Mouse (Mus musculus): ENCODE results near the gene Agap3. TPM values are rescaled to one million over a fixed set of nuclear protein-coding genes. Genes with fewer than 3 reads are reported as not detected.

The Agap3 gene
- total RNA-seq, 2 experiments from 2014 or later: 472 to 479 TPM

DNA sequence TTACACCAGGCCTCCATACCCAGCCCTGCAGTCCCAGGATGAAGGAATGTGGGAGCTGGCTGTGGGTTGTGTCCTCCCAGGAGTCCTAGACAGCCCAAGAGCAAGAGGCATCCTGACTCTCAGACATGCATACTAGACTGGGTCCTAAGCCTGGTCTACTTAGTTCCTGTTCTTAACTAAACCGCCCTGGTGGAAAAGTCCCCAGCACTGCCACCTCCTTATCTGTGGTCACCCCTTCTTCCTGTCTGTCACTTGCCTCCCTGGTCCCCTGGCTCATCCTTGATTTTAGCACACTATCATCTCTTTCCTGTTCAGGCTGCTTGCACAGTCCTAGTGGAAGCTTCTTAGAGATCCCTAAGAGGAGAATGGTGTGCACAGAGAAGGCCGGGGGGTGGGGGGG is 53.5 kb downstream of the Agap3 start:
- intact Hi-C loops (cut with DNase I): no loop called here
- DNase-seq: no peak

DNA sequence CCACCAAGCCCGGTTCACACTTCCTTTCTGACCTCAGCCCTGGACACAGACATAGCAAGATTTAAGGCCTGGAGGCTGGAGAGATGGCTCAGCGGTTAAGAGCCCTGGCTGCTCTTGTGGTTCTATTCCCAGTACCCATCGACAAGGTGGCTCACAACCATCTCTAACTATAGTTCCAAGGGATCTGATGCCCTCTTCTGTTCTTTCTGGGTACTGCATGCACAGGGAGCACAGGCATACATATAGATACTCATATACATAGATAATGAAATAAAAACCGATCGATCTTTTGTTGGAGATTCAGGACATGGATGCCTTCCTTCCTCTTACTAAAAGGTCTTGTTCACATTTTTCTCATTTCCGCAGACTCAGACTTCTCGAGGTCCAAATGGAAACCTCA is 56.4 kb downstream of the Agap3 start:
- intact Hi-C loops (cut with DNase I): no loop called here
- DNase-seq: no peak

DNA sequence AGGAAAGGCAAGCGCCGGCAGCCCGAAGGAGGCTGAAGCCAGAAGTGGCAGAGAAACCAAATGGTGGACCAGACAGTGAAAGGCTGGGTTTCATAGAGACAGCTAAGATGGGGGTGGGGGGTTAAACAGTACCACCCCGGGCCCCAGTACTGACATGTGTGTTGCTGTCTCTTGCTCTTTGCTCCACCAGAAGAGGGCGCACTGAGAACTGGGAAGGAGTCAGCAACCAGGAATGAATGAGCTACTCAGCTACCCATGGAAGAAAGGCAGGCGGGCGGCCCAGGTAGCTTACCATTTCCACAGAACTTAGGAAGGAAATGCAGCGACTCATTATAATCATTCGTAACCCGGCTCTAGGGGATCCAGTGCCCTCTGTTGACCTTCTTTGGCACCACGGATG is 58.7 kb downstream of the Agap3 start:
- DNase-seq: no peak
- intact Hi-C loops (cut with DNase I): no loop called here

DNA sequence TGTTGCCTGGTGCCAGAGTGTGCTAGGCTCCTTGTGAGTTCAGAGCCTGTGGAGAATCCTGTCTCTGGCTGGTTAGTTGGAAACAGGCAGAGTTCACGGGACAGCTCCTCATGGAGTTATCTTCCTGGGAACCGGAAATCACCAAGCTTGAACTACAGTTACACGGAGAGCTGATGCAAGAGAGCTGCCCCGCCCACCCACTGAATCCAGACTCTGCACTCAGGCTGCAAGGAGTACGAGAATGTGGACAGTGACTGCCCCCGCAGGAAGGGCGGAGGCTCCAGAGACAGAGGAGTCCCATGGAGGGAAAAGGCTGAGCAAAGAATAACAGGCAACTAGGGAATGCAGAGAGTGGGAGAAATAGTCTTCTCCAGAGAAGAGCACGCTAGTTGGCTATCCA is 60.3 kb downstream of the Agap3 start:
- no peak for DNase-seq
- intact Hi-C loops (cut with DNase I): no loop called here

DNA sequence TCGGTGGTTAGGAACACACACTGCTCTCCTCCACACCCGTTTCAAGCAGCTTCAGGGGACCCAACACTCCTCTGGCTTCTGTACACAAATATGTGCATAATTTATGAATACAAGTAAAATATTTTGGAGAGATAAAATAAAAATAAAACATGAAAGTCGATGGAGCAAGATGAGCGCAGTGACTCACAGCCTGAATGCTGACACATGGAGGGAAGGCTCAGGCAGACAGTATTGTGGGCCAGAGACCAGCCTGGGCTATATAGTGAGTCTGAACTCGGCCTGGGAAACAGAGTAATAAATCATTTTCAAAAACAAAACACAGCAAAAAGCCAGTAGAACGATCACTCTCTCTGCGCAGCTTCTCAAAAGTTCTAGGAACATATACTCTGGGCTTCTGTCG is 69.4 kb downstream of the Agap3 start:
- DNase-seq: no peak
- intact Hi-C loops (cut with DNase I): no loop called here

DNA sequence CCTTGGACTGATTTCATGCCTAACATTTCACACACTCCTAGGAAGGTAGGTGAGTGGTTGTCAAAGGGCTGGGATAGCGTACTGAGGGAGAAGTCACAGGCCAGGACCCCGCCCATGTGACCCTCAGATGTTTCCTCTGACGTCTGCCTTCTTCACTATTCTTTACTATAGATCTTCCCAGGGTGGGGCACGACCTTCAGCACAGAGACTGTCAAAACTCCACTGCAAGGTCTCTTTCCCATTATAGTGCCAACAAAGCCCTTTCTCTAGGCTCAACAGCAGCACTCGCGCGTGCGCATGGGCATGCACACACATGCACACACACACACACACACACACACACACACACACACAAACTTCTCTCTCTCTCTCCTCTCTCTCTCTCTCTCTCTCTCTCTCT is 71.8 kb downstream of the Agap3 start:
- intact Hi-C loops (cut with DNase I): no loop called here
- DNase-seq: no peak

DNA sequence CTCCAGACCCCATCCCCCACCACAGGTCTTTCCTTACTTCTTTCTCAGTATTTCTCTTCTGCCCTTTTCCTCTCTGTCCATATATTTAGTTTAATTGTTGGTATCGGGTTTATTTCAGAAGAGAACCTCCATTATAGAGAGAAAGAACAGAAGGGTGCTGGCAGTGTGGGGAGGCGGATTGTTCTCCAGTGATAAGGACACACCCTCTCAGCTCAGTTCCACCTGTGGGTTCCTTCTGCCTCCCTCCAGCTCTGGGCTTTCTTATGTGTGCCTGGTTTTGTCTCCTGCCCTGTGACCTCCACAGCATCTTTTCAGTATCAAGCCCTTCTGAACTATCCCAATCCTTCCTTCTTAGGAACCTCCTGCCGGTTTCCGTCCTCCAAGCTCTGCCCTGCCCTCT is 72.5 kb downstream of the Agap3 start:
- no peak for DNase-seq
- intact Hi-C loops (cut with DNase I): no loop called here

DNA sequence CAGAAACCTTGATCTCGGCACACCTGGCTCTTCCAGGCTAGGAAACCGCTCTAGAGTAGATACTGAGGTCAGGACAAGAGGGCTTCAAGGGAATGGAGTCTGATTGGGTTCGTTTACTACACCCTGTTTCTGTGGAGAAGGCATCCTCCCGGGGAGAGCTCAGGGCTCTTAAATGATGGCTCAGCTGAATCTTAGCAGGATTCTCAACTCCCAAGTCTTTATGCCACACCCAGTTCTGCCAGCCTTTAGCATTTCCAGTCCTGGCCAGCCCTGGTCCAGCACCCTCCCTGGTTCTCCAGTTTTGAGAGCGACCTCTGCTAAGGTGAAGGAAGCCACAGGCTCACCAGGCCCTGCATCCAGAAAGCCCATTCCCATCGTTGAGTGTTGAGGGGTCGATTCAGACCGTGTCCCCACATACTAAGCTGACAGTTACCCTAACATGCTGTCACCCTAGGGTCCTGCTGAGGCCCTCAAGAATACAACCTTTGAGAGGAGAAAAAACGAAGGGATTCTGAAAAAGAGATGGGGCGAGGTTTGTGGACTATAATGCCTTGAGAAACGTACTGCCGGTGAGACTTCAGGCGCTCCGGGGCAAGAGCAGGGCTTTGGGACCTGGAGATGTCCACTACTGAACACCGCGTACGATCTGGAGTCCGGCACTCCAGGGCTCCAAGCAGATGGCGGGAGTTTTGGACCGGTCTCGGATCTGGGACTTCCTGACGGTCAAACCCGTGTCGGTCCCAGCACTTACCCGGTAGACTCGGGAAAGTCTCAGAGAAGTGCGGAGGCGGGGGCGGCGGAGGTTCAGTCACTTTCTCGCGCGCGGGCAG is 73.6 kb downstream of the Agap3 start:
- intact Hi-C loops (cut with DNase I): no loop called here
- DNase-seq: no peak

DNA sequence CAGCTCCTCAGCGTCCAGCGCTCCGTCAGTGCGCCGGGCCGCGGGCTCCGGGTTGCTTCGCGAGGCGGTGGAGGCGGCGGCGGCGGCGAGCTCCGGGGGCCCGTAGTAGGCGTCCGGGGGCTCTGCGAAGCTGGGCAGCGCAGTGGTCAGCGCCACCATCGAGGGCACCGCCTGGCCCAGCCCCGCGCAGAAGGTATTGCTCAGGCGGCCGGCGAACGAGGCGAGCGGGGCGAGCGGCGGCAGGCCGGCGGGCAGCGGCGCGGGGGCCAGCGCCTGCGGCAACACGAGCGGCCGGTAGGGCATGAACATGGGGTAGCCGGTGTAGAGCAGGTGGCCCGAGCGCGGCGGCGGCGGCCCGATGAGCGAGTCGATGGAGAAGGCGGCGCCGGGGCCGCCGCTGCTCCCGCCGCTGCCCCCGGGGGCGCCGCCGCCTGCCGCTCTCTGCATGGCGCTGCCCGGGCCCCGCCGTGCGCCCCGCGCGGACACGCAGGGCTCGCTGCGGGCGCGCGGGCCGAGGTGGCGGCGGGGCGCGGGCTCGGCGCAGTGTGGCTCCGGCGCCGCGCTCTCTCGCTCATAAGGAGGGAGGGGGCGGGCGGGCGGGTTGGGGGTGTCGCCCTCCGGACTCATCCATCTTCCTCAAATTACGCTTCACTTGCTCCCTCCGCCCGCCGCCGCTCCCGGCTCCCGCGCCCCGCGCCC is 74.4 kb downstream of the Agap3 start:
- intact Hi-C loops (cut with DNase I): no loop called here
- DNase-seq: no peak

DNA sequence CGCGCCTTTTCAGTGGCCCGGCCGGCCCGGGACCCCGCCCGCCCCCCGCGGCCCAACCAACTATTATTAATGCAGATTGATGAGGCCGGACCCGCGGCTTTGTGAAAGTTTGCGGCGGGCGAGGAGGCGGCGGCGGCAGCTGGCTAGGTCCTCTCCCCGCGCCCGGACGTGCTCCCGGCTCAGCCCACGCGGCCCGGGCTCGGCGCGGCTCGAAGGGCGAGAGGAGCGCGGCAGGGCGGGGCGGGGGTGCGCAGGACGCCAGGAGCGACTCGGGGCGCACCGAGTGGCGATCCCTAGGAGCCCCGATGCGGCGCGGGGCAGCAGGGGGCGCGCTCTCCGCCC is 74.9 kb downstream of the Agap3 start, which contains the start of gene Gbx1:
Gene Gbx1, minus strand, starts transcription at position 314 of the 342 bp plus-strand sequence.
- DNase-seq: no peak

DNA sequence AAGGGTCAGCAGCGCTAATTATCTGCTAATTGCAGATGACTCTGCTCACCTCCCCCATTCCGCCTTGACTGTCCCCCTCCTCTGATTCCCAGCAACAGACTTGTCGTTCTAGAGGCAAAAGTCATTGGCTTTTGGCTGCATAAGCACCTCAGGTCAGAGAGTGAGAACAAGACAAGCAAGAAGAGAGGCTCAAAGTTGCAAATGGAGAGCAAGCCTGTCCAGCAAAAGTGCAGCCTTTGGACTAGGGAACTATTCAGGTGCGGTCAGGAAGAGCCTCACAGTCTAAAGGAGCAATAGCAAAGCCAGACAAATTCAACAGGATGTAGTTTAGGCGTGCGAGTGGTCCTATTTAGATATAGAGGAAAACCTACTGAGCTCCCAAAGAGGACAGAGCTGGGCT is 75.8 kb downstream of the Agap3 start:
- no peak for DNase-seq
- intact Hi-C loops (cut with DNase I): no loop called here

More for the DNA sequence above, 74.9 kb downstream of the Agap3 start, which contains the start of gene Gbx1:
- intact Hi-C loops (cut with DNase I): no loop called here

DNA sequence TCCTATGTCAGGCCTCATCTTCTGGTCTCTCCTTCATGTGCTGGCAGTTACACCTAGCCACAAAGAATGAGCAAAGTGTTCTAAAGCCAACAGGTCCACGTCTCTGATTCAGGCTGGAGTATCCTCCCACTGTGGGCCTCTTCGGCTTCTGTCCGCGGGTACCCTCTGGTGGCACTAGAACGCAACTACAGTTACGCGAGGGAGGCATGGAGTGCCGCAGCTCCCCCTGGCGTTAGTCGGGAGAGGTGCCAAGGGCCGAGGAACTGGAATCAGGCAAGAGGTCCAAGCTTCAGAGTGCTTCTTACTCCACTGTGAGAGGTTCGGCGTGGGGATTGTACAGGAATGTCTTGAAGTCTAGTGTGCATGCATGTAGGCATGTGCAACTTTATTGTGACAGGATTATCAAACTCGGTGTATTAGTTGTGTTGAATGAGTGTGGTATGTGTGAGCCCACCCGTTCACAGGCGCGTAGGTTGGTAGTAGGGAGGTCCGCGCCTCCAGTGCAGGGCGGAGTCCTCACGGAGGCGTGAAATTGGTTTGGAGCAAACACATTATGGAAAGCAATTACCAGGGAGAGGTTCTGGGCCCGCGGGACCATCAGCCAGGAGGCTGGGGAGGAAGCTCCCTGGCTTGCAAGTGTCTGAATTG is 78.2 kb downstream of the Agap3 start:
- intact Hi-C loops (cut with DNase I): no loop called here
- DNase-seq: peak; percentile 94

DNA sequence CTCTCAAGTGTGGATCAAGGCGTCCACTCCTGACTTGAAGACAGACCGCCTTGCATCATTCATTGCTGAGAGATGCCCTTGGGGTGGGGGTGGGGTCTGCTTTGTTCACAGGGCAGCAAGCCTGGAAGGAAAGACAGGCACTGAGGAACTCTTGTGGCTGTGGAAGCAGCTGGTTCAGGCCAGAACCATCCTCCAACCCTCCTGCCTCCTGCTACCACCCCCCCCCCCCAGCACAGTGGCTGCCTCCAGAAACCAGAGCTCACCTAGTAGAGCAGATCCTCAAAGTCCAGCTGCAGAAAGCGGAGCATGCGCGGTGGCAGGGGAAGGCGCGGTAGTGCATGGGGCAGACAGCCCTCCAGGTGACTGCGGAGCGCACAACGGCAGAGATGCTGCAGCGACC is 81.4 kb downstream of the Agap3 start:
- no peak for DNase-seq
- intact Hi-C loops (cut with DNase I): no loop called here

DNA sequence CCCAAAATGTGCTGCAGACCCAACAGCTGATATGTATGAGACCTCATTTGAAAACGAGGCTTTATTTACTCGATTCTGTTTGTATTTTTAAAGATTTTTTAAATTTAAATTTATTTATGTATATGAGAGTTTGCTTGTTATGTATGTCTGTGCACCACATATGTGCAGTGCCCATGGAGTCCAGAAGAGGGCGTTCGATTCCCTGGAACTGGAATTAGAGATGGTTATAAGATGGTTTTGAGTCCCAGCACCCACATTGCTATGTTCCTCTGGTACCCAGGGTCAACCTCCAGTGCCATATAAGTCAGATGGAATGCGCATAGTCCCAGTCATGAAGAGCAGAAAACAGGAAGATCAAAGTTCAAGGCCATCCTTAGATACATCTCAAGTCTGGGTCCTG is 82.3 kb downstream of the Agap3 start:
- intact Hi-C loops (cut with DNase I): no loop called here
- DNase-seq: no peak

DNA sequence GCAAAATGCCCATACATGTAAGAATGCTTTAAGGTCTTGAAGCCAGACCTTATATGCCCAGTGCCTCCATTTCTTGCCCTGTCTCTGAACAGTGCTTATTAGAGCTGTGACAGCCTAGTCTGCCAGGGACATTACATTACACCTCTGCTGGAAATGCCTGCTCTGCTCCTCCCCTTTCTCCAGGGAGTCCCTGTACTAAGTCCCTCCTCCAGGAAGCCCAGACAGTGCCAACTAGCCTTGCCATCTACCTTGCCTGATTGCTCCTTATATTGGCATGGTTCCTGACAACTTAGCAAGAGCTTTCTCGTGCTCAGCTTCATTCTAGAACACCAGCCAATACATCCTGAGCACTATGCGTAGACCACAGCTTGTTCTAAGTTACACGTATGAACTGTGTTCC is 83.8 kb downstream of the Agap3 start:
- intact Hi-C loops (cut with DNase I): no loop called here
- DNase-seq: no peak

DNA sequence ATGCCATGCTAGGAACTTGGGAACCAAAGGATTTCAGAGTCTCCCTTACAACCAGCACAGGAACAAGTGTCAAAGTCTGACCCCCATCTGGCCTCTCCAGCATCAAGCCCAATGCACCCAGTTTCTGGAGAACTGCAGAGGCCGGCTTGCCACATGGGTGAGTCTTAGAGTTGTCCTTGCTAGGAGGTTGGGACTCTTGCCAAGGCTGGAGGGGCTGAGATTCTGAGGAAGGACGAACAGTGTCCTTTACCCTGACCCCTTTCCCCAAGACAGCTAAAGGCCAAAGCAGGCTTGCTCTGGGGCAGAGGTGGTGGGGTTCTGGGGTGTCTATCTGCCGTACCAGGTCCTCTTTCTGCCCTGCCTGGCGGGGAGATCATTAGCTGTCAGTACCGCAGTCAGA is 84.5 kb downstream of the Agap3 start:
- intact Hi-C loops (cut with DNase I): no loop called here
- no peak for DNase-seq

DNA sequence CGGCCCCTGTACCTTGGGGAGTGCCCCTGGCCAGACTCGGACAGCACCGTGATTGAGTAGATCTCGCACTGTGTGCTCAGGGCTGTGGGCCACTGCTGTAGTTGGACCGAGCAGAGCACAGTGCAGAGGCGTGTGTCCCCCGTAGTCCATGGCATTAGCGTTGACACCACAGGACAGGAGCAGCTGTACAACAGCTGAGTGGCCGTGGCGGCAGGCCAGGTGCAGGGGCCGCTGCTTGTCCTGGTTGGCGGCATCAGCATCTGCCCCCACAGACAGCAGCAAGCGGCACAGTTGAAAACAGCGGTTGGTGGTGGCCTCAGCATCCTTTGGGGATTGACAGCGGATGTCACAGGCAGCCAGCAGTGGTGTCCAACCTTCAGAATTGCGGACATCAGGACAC is 85.6 kb downstream of the Agap3 start:
- peak; percentile 43 for DNase-seq

DNA sequence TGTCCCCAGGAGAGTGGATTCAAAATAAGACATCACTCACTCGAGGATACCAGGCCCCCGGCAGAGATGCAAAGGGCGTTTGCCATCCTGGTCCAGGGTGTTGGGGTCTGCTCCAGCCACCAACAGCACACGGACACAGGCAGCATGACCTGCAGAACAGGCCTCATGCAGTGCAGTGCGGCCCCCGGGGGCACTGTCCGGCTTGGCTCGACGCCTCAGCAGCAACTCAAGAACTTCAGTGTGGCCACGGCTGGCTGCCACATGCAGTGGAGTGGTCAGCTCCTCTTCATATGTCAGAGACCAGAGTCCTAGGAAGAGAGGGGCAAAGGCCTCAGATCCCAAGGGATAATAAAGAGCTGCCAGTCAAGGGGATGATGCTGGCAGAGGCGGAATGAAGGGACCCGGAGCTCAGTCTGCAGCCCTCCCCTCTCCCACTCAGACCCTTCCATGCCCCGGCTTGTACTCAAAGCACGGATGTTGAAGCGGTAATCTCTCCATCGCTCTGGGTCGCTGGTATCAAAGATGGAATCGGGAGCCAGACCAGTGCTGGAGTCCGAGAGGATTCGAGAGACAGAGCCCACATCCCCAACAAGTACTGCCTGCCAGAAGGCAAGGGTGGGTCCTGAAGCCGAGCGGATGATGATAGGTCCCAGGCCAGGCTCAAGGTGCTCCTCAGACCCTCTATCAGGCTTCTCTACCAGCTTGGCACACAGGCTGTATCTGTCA is 87.8 kb downstream of the Agap3 start:
- intact Hi-C loops (cut with DNase I): no loop called here
- DNase-seq: no peak

More for the DNA sequence above, 85.6 kb downstream of the Agap3 start:
- intact Hi-C loops (cut with DNase I): no loop called here

DNA sequence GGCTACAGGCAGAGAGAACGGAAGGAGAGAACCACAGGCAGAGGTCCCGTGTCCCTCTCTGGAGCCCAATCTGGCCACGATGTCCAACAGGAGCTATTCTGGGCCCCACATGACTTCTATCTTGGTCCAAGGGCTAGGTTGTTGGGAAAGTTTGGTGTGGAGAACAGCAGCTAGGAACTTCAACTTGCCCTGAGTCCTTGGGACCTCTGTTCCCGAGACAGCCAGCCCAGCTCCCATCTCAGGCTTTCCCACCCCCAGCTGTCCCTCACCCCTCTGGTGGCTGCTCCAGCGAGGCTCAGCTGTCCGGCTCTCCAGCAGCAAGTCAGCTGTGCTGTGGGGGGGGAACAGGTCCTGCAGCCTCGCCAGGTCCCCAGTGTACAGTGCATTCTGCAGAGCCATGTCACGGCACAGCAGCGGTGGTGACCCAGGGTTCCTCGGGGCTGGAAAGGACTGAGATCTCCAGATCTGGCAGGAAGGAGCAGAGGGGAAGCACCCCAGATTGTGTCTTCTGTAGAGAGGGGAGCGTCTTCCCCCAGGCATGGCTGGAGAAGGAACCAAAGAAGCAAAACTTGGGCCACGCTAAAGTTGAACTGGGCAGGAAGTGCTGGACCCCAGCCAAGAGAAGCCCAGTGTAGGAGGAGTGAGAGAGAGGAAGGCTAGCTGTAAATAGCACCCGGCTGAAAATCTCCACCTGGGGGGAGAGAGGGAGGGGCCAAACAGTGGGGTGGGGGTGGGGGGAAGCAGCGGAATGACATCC is 88.6 kb downstream of the Agap3 start, which contains the start of gene Asb10:
Gene Asb10, minus strand, starts transcription at position 592 of the 757 bp plus-strand sequence.
- peak; percentile 33 for DNase-seq
- intact Hi-C loops (cut with DNase I): no loop called here

DNA sequence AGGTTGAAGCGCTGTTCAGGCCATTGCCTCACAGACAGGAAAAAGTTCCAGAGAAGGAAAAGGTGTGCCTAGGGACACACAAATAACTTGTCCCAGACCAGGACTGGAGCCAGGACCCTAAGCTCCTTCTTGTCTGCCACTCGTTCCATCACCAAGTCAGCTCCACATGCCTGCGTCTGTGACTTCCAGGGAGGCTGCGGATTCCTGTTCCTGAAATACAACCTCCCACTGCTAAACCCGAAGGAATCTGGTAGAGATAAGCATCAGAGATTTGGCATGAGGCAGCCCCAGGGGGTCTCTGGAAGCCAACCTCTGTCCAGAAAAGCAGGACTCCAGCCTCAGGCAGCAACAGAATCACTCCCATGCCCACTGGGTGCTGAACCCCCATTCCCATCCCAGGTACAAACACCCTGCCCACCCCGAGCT is 89.2 kb downstream of the Agap3 start:
- DNase-seq: no peak

More for the DNA sequence above, 89.2 kb downstream of the Agap3 start:
- intact Hi-C loops (cut with DNase I): no loop called here

Data from left cerebral cortex, postnatal 4 days (tissue).